Mouse (Mus musculus) natural killer cell, adult 2 months (primary cell): ENCODE results near the gene Lrpprc.
A peak's percentile ranks its signal among the peaks of the same experiment; 100 is the strongest.
"Not testable (repeated sequence)": the region's sequence is repeated elsewhere in the genome, so short reads cannot be mapped to it uniquely, and the experiment has no call there.

ENCODE experiments used
- DNase-seq, 2 experiments: peaks; one replicate each; pipeline ENCODE4 v3.0.0; 2022; ENCODE audit warnings: low spot score in 2 of 2

The Lrpprc gene

GRCm38 (mm10) chr17:84790447-84791098 is at the start of gene Lrpprc:
Lrpprc (minus strand) TSS chr17:84790789.
- DNase-seq: peak; percentile 96 to 97

DNA sequence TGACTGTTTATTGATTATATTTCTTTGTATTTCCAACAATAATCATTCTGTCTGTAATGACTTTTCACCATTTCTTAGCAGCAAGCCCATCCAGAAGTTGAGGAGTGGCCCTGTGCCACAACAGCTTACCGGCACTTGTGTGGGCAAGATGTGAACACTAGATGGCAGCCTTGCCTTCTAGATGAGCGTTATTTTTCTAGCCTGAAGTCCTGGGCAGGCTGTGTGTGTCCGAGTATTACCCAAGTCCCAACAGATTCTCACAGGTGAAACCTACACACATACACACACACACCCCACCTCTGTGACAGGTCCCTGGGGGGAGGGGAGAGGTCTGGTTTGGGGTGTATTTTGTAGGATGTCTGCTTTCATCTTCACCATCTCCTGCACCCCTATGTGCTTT is 47.2 kb upstream of the Lrpprc start:
- DNase-seq: peak; percentile 58 to 66

DNA sequence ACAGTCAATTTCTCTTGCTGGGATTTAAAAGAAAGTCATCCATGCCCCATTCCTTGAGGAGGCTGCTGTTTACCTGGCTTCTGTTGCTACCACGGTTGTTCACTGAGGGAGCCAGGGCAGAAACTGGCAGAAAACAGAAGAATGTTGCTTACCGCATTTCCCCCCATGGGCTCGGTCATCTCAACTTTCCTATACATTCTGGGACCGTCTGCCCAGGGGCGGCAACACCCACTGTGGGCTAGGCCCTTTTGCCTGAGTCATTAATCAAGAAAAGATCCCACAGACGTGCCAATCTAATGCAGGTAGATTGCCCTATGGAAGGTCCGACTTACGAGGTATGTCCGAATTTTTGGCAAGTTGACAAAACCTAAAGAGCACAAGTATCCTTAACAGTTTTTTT is 44.7 kb upstream of the Lrpprc start:
- DNase-seq: no peak

- no peak for DNase-seq
These were observed 41.8 kb upstream of the Lrpprc start for GRCm38 (mm10) chr17:84832346-84832745.

DNA sequence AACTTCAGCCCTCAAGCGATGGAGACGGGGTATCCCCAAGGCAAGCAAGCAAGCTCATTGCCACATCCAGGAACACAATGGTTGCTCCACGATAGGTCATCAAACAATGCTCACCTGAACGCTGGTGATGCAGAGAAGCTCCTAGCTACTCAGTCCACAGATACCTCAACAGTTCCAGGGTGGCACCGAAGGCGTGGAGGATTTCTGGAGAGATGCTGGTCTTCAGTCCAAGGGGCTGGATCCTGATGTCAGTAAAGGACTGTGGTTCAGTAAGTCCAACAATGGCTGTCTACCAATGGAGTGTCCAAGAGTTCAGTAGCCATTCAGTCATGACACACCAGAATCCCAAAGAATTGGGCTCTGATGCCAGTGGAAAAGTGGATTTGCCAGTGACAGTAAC is 37.7 kb upstream of the Lrpprc start:
- no peak for DNase-seq

DNA sequence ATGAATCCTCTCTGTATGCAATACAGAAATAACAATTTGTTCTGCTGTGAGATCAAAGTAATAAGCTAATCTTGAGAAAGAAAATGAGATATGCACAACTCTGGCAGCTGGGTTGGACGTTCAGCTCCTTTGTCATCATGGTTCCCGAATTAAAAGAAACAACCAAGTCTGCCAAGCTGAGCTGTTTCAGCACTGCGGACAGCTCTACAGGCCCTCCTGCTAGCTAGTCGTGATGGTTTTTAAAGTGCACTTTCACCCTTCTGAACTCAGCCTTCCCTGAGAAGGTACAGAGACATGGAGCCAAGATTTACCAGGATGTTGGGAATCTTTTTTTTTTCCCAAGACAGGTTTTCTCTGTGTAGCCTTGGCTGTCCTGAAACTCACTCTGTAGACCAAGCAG is 30.0 kb upstream of the Lrpprc start:
- DNase-seq: no peak

DNA sequence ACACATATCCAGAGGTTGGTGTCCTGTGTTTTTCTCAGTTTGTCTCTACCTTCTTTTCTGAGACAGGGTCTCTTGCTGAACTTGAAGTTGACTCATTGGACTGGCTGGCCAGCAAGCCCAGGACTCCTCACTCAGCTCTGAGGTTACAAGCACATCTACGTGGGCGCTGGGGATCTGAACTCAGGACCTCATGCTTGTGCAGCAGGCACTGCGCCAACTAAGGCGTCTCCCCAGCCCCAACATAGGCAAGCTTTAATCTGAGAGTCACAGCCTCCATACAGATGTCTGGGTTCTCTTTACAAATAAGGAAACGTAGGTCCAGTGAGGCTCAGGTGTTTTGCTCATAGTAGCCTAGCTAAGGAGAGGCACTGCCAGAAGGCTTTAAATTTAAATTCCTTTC is 27.8 kb upstream of the Lrpprc start:
- no peak for DNase-seq

GRCm38 (mm10) chr17:84816014-84816461 is 25.4 kb upstream of the Lrpprc start:
- no peak for DNase-seq

- DNase-seq: no peak
These were observed 24.3 kb upstream of the Lrpprc start for GRCm38 (mm10) chr17:84814905-84815304.

- not testable (repeated sequence) for DNase-seq
These were observed 23.6 kb upstream of the Lrpprc start for GRCm38 (mm10) chr17:84814192-84814591.

- no peak for DNase-seq
These were observed 1.4 kb upstream of the Lrpprc start for GRCm38 (mm10) chr17:84792006-84792405.

DNA sequence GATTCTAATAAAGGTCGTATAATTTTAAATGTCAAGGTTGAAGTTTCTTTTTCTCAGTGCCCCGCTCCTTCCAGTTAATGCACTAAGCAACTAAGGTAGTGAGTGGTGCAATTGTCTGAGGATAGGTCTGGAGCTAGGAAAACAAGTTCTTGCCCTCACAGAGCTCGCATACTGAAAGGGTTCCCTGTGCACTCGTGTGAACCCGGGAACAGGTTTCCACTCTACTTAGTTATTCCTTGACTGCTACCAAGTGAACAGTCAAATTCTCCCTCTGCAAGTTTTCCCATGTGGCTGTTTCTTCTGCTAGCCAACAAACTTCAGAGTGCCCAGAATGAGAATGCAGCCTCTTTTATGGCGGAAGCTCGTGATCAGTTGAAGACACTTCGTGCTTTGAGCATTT is 567 bp upstream of the Lrpprc start:
- peak in 1 of 2 experiments; percentile 2 for DNase-seq

GRCm38 (mm10) chr17:84790043-84790442 is 546 bp downstream of the Lrpprc start:
- peak in 1 of 2 experiments; percentile 17 for DNase-seq

- no peak for DNase-seq
These were observed 2.0 kb downstream of the Lrpprc start for GRCm38 (mm10) chr17:84788376-84789125.

DNA sequence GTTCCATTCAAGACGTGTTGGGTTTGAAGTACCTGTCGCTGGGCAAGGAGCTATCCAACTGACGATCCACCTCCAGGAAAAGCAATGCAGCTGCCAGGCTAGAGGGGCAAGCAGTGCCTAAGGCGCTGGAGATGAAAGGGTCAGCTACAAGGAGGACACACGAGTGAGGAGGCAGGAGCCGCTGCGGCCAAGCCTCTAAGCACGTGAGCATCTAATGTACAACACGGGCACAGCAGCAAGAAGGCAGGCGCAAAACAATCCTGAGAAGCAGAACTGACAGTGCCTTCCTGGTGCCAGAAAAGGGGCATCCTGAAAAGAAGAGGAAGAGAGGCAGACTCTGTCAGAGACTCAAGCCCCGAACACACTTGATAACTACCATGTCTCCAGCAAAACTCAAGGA is 3.1 kb downstream of the Lrpprc start:
- DNase-seq: no peak

DNA sequence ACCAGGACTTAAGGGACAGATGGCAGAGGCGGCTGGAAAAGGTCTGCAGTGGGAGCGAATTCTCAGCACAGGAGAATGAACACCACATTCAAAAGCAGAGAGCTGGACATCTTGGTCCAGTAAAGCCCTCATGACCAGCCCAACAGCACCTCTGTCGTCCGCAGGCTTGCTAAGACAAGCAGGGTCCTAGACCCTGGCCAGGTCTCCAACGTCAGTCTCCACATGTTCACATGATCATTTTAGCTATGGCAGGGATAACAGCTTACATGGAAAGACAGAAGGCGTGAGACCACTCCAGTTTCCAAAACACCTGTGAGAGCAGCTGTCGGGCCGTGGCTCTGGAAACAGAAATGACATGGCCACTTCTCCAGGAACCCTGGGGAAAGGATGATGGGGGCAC is 3.7 kb downstream of the Lrpprc start:
- no peak for DNase-seq

DNA sequence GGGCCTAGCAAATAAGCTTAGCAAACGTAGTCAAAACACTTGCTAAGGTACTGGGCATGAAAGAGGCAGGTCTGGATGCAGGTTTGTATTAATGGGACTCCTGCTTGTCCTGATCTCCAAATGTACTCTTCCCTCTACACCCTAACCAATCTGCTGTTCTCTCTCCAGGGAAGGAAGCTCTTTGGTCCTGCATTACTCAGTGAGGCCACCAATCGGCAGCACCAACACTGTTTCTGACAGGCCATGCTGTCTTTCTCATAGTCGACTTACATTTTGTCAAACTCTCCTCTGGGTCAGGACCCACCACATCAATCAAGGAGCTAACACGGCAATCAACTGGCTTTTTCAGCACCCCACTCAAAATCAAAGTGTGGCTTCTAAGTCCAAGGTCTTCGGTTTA is 5.4 kb downstream of the Lrpprc start:
- no peak for DNase-seq

- no peak for DNase-seq
These were observed 7.1 kb downstream of the Lrpprc start for GRCm38 (mm10) chr17:84783491-84783890.

- no peak for DNase-seq
These were observed 10.3 kb downstream of the Lrpprc start for GRCm38 (mm10) chr17:84780321-84780720.

DNA sequence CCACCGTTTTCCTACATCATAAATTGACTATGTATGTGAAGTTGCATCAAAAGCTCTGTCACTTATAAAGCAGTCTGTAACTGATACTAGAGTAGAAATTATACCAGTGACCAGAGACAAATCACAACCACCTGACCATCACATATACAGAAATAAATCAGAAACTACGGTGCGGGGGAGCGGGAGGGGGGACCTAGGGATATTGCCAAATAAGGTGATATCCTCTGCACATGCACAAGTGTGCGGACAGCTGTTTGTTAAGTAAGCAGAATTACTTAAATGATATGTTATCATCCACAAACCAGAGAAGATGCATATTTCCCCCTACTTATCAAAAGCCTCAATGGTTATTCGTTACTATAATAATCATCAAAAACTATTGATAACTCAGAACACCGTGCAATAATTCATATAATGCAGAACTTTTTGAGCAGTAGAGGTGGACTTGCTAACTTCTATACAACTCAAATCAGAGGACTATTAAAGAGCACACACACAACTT is 12.1 kb downstream of the Lrpprc start:
- no peak for DNase-seq

- no peak for DNase-seq
These were observed 14.1 kb downstream of the Lrpprc start for GRCm38 (mm10) chr17:84776362-84777000.

DNA sequence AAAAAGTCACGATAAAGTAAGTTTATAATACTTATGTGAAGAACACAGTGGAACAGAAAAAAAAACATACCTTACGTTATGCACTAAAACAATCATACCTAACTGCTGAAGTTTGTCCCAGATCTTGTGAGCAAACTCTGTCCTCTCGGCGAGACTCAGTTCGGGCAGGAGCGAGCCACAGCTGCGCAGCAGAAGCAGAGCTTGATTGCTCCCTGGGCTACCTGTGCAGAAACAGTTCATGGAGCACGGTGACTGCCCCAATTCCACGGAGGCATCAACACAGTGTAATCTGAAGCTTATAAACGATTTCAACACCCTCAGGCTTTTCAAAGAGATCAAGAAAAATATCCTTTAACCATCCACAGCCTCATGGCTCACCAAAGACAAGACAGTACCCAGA is 15.3 kb downstream of the Lrpprc start:
- DNase-seq: no peak

DNA sequence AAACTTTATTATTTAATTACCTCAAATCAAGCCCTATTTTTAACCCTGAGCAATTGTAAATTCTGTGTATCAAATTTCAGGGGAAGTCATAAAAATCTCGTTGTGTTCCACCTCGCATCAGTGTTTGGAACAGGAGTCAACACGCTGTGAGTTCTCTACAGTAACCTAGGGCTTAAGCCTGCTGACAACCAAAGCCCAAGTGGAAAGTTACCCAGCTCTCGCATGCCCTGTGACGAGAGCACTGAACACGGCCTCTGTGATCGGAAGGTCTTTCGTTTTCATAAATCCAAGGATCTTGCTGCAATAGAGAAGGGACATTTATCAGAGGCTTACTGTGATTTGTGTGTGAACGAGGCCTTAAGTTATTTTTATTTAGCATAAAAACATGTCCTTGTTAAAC is 18.7 kb downstream of the Lrpprc start:
- no peak for DNase-seq
